Mouse (Mus musculus) liver, embryonic 12.5 days (tissue): Measurements from ENCODE around the gene Olfr149. TPM values are rescaled to one million over a fixed set of nuclear protein-coding genes. Genes with fewer than 3 reads are reported as not detected.
"Not testable (repeated sequence)": the region's sequence is repeated elsewhere in the genome, so short reads cannot be mapped to it uniquely, and the experiment has no call there.

Experiments
- ATAC-seq: fragments of 200-750 bp; cut with Nextera tagmentation; 2 replicates; pipeline ENCODE4 v1.8.0; 2017; ENCODE audit warnings: moderate number of reproducible peaks, mild to moderate bottlenecking, moderate library complexity
- H3K27ac ChIP-seq: fragments of 300-500 bp; sonication (generic); 2 replicates; pipeline ENCODE4 v1.5.1; 2016; ENCODE audit warnings: mild to moderate bottlenecking
- H3K27me3 ChIP-seq: fragments of 300-500 bp; sonication (generic); replicated peaks from 2 replicates; pipeline ENCODE4 v1.6.1; 2016; ENCODE audit warnings: mild to moderate bottlenecking, moderate library complexity
- H3K36me3 ChIP-seq: fragments of 300-500 bp; sonication (generic); 2 replicates; pipeline ENCODE4 v1.6.1; 2016; ENCODE audit warnings: mild to moderate bottlenecking, moderate library complexity
- H3K4me1 ChIP-seq: fragments of 300-500 bp; sonication (generic); 2 replicates; pipeline ENCODE4 v1.6.1; 2016
- H3K4me2 ChIP-seq: fragments of 300-500 bp; sonication (generic); 2 replicates; pipeline ENCODE4 v1.6.1; 2016; ENCODE audit warnings: mild to moderate bottlenecking, moderate library complexity
- H3K4me3 ChIP-seq: fragments of 300-500 bp; sonication (generic); 2 replicates; pipeline ENCODE4 v1.5.1; 2016; ENCODE audit warnings: mild to moderate bottlenecking, moderate library complexity
- H3K9ac ChIP-seq: fragments of 300-500 bp; sonication (generic); 2 replicates; pipeline ENCODE4 v1.6.1; 2016; ENCODE audit warnings: mild to moderate bottlenecking, moderate library complexity
- H3K9me3 ChIP-seq: fragments of 300-500 bp; sonication (generic); replicated peaks from 2 replicates; pipeline ENCODE4 v1.6.1; 2016; ENCODE audit warnings: mild to moderate bottlenecking, moderate library complexity
- WGBS: fragments of 180-500 bp; shearing (Covaris S2); methylation state at CpG from one replicate; pipeline ENCODE4 v1.1.7; 2016; ENCODE audit not compliant: insufficient replicate concordance; 5-methylcytosine and 5-hydroxymethylcytosine counted together
- polyA plus RNA-seq: library from polyadenylated mRNA; unstranded; fragments of >200 nt; fragmentation: Nextera tagmentation; extraction: Ambion mirVana; gene quantifications from 2 replicates; pipeline ENCODE4 v1.2.1, GENCODE M21; 2016

The Olfr149 gene
- polyA plus RNA-seq = not detected in 2 replicates

GRCm38 (mm10) chr9:39707017-39707416 is at the start of gene Olfr149:
TSS of gene Olfr149 (minus strand) at chr9:39707117.
- no peak within 1 kb of the TSS for H3K9ac ChIP-seq
- H3K4me3 ChIP-seq = no peak within 1 kb of the TSS
- no peaks in the 10 kb centered on the region for H3K27me3 ChIP-seq
- no peak for ATAC-seq
- H3K27ac ChIP-seq = no peak within 1 kb of the TSS
- no peaks in the 10 kb centered on the region for H3K4me1 ChIP-seq
- no peaks in the 10 kb centered on the region for H3K9me3 ChIP-seq
- H3K4me2 ChIP-seq = no peak within 1 kb of the TSS
- H3K36me3 ChIP-seq = no peaks in the 10 kb centered on the region

GRCm38 (mm10) chr9:39746428-39746827 is 39.5 kb upstream of the Olfr149 start:
- Histone ChIP-seq H3K36me3 (no peaks in the 10 kb centered on the region), H3K4me1 (no peaks in the 10 kb centered on the region), H3K4me2 (no peak overlapping the region), H3K9me3 (no peaks in the 10 kb centered on the region), H3K4me3 (no peak overlapping the region), H3K27ac (no peak overlapping the region), H3K9ac (no peak overlapping the region), H3K27me3 (no peaks in the 10 kb centered on the region)
- 57% methylated on average over 1 of the region's 1 CpGs for WGBS
- ATAC-seq = no peak

GRCm38 (mm10) chr9:39745949-39746348 is 39.0 kb upstream of the Olfr149 start, which contains the start of gene Olfr967:
TSS of gene Olfr967 (plus strand) at chr9:39746249.
- no peaks in the 10 kb centered on the region for H3K36me3 ChIP-seq
- H3K4me1 ChIP-seq = no peaks in the 10 kb centered on the region
- H3K4me3 ChIP-seq = no peak within 1 kb of the TSS
- no peaks in the 10 kb centered on the region for H3K9me3 ChIP-seq
- no peak within 1 kb of the TSS for H3K27ac ChIP-seq
- H3K4me2 ChIP-seq = no peak within 1 kb of the TSS
- H3K27me3 ChIP-seq = no peaks in the 10 kb centered on the region
- H3K9ac ChIP-seq = no peak within 1 kb of the TSS
- ATAC-seq = no peak

GRCm38 (mm10) chr9:39740741-39741140 is 33.8 kb upstream of the Olfr149 start:
- no peak overlapping the region for H3K4me3 ChIP-seq
- no peaks in the 10 kb centered on the region for H3K9me3 ChIP-seq
- no peaks in the 10 kb centered on the region for H3K36me3 ChIP-seq
- no peak overlapping the region for H3K27ac ChIP-seq
- WGBS = 70% methylated on average over 1 of the region's 1 CpGs
- H3K4me2 ChIP-seq = no peak overlapping the region
- H3K27me3 ChIP-seq = no peaks in the 10 kb centered on the region
- ATAC-seq = no peak
- no peaks in the 10 kb centered on the region for H3K4me1 ChIP-seq
- H3K9ac ChIP-seq = no peak overlapping the region

GRCm38 (mm10) chr9:39730678-39731077 is 23.8 kb upstream of the Olfr149 start, which contains the start of gene Olfr150:
TSS of gene Olfr150 (plus strand) at chr9:39730978.
- no peaks in the 10 kb centered on the region for H3K9me3 ChIP-seq
- H3K36me3 ChIP-seq = no peaks in the 10 kb centered on the region
- H3K9ac ChIP-seq = no peak within 1 kb of the TSS
- H3K4me2 ChIP-seq = no peak within 1 kb of the TSS
- no peak within 1 kb of the TSS for H3K4me3 ChIP-seq
- no peaks in the 10 kb centered on the region for H3K4me1 ChIP-seq
- H3K27ac ChIP-seq = no peak within 1 kb of the TSS
- H3K27me3 ChIP-seq = no peaks in the 10 kb centered on the region
- ATAC-seq = no peak

DNA sequence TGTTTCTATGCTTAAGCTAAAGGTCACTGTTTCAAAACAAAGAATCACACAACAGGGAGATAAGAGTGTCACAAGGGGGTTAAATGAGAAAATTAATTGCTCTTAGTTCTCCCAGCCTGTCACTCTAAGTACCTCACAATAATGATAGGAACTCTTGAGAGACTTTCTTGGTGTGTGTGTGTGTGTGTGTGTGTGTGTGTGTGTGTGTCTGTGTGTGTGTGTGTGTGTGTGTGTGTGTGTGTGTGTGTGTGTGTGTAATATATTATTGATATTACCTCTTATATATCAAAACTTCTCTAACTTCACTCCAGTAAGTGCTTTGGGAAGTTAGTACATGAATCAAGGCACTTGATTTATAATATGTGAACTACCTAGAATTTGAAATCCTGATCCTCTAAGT is 4.1 kb upstream of the Olfr149 start, which contains the start of gene Olfr965:
TSS of gene Olfr965 (plus strand) at position 301 of the 400 bp plus-strand sequence.
- Histone ChIP-seq H3K4me2 (no peak within 1 kb of the TSS), H3K9ac (no peak within 1 kb of the TSS), H3K27me3 (no peaks in the 10 kb centered on the region), H3K9me3 (no peaks in the 10 kb centered on the region), H3K4me1 (no peaks in the 10 kb centered on the region), H3K4me3 (no peak within 1 kb of the TSS), H3K36me3 (no peaks in the 10 kb centered on the region), H3K27ac (no peak within 1 kb of the TSS)
- no peak for ATAC-seq

DNA sequence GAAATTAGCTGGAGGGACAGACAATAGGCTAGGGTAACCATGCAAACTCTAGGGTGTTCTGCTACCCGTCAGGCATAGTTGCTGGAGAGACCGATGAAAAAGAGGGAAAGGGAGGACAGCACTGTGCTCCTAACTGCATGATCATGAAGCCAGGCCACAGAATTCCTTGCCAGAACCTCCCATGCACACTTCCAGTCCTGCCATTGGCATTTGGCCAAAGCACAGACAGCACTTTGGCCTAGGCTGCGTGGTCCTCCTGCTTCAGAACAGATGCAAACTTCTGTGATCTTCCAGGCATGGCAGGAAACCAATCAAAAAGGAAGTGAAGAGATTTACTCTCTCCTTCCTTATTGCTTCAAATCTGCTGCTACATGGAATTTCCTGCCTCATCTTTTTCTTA is 2.0 kb upstream of the Olfr149 start:
- no peak overlapping the region for H3K4me2 ChIP-seq
- H3K27ac ChIP-seq = no peak overlapping the region
- H3K27me3 ChIP-seq = no peaks in the 10 kb centered on the region
- H3K4me1 ChIP-seq = no peaks in the 10 kb centered on the region
- 46% methylated on average over 3 of the region's 3 CpGs for WGBS
- ATAC-seq = no peak
- no peaks in the 10 kb centered on the region for H3K36me3 ChIP-seq
- no peaks in the 10 kb centered on the region for H3K9me3 ChIP-seq
- H3K9ac ChIP-seq = no peak overlapping the region
- H3K4me3 ChIP-seq = no peak overlapping the region

DNA sequence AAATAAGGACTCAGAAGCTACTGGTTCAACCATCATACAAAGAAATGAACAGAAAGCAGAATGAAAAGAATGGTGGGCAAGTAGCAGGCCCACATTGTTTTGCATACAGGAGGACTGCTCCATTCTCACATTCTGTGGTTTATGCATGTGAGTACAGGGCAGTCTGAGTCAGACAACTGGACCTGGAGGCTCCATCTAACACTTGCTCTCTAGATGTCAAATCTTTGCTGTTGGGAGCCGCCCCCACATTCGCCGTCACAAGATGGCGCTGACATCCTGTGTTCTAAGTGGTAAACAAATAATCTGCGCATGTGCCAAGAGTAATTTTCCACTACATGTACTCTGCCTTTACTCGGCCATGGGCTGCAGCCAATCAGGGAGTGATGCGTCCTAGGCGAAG is 5.8 kb downstream of the Olfr149 start:
- not testable (repeated sequence) for H3K4me2 ChIP-seq, H3K4me1 ChIP-seq, H3K4me3 ChIP-seq, H3K27me3 ChIP-seq, H3K27ac ChIP-seq, ATAC-seq, H3K9ac ChIP-seq, H3K36me3 ChIP-seq, H3K9me3 ChIP-seq
- 84% methylated on average over 8 of the region's 8 CpGs for WGBS

- 40% methylated on average over 2 of the region's 2 CpGs for WGBS
- H3K4me3 ChIP-seq = no peak overlapping the region
- ATAC-seq = no peak
- no peaks in the 10 kb centered on the region for H3K27me3 ChIP-seq
- H3K36me3 ChIP-seq = no peaks in the 10 kb centered on the region
- H3K9ac ChIP-seq = no peak overlapping the region
- no peaks in the 10 kb centered on the region for H3K9me3 ChIP-seq
- no peak overlapping the region for H3K27ac ChIP-seq
- no peak overlapping the region for H3K4me2 ChIP-seq
- H3K4me1 ChIP-seq = no peaks in the 10 kb centered on the region
Measured at GRCm38 (mm10) chr9:39679280-39679679, 27.6 kb downstream of the Olfr149 start.

DNA sequence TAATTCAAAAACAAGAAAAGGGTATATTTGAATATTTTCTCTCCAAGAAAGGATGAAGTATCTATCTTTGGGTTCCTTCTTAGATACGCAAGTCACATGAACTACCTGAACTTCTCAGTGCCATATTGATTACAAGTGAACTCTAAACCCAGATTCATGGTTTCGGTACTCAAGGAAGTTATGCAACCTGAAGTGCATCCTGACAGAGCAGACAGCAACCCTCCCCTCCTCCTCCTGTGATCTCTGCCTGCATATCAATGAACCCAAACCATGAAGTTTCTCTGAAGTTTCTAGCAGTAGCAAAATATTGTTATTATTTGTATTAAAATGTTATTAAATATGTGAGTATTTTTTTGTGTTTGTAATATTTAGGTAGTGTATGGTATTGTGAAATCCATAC is 28.4 kb downstream of the Olfr149 start:
- Histone ChIP-seq H3K36me3 (no peaks in the 10 kb centered on the region), H3K27me3 (no peaks in the 10 kb centered on the region), H3K9ac (no peak overlapping the region), H3K4me1 (no peaks in the 10 kb centered on the region), H3K4me3 (no peak overlapping the region), H3K4me2 (no peak overlapping the region), H3K9me3 (no peaks in the 10 kb centered on the region), H3K27ac (no peak overlapping the region)
- WGBS = 70% methylated on average over 2 of the region's 2 CpGs
- no peak for ATAC-seq

GRCm38 (mm10) chr9:39674820-39675219 is 32.1 kb downstream of the Olfr149 start:
- no peak for ATAC-seq
- H3K9me3 ChIP-seq = no peaks in the 10 kb centered on the region
- no peak overlapping the region for H3K4me2 ChIP-seq
- no peaks in the 10 kb centered on the region for H3K36me3 ChIP-seq
- WGBS = 57% methylated on average over 2 of the region's 2 CpGs
- no peak overlapping the region for H3K4me3 ChIP-seq
- H3K27me3 ChIP-seq = no peaks in the 10 kb centered on the region
- H3K4me1 ChIP-seq = no peaks in the 10 kb centered on the region
- H3K9ac ChIP-seq = no peak overlapping the region
- no peak overlapping the region for H3K27ac ChIP-seq

GRCm38 (mm10) chr9:39669723-39670122 is 37.2 kb downstream of the Olfr149 start:
- Histone ChIP-seq H3K27me3 (no peaks in the 10 kb centered on the region), H3K4me2 (no peak overlapping the region), H3K4me3 (no peak overlapping the region), H3K27ac (no peak overlapping the region), H3K36me3 (no peaks in the 10 kb centered on the region), H3K4me1 (no peaks in the 10 kb centered on the region), H3K9ac (no peak overlapping the region), H3K9me3 (no peaks in the 10 kb centered on the region)
- no peak for ATAC-seq
- 55% methylated on average over 2 of the region's 2 CpGs for WGBS

DNA sequence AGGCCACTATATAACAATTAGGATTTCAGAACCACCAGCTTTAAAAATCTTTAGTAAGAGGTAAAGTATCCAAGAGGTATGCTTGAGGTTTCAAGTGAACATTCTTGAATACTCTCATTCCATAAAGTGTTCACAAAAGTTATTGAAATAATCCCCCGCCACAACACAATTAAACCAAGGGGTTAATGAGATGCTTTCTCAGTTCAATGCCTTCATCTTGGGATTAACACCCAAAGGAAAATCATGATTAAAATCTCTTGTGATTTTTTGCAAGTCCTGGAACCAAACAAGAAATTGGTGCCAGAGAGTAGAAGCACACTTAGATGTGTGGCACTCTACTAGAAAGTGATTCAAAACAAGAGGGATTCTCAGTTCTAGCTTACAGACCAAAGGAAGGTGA is 40.0 kb downstream of the Olfr149 start, which contains the start of gene Olfr963:
TSS of gene Olfr963 (plus strand) at position 301 of the 400 bp plus-strand sequence.
- no peak within 1 kb of the TSS for H3K4me3 ChIP-seq
- H3K27me3 ChIP-seq = no peaks in the 10 kb centered on the region
- no peaks in the 10 kb centered on the region for H3K4me1 ChIP-seq
- WGBS = 57% methylated on average over 1 of the region's 1 CpGs
- no peak within 1 kb of the TSS for H3K9ac ChIP-seq
- H3K27ac ChIP-seq = no peak within 1 kb of the TSS
- H3K4me2 ChIP-seq = no peak within 1 kb of the TSS
- ATAC-seq = no peak
- H3K36me3 ChIP-seq = no peaks in the 10 kb centered on the region
- H3K9me3 ChIP-seq = no peaks in the 10 kb centered on the region
